Mouse (Mus musculus): ENCODE data around the gene Pde7b. TPM values are rescaled to one million over a fixed set of nuclear protein-coding genes. Genes with fewer than 3 reads are reported as not detected.

The Pde7b gene
- polyA plus RNA-seq, 1 experiment = 17.7 TPM

DNA sequence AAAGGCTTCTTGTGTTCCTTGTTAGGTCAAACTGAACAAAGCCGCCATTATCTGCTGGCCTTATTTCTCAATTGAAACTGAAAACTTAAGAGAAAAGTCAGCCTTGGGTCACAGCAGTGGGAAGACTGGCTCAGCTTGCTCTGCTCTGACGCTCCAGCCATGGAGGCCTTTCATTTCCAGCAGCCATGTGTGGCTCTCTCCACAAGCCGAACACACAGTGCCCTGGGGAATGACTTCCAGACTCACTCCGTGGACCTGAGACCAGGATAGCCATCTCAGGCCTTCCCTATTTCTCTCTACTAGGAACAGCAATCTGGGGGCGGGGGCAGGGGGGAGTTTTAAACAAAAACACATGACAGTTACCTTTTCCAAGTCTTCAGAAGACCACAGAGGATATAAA, 63.2 kb downstream of the Pde7b start:
- no peak overlapping the region for H3K4me3 ChIP-seq (replicated peaks; ENCODE audit: extremely low read depth, low read depth, low read length)
- WGBS = 84% methylated on average over 5 of the region's 5 CpGs
- H3K4me1 ChIP-seq (ENCODE audit: control insufficient read depth, insufficient read depth, low read length) = no peaks in the 10 kb centered on the region
- DNase-seq = no peak
- no peak for TF ChIP-seq CTCF (IDR thresholded peaks at IDR 0.05; ENCODE audit: insufficient read depth, low read length)
- TF ChIP-seq POLR2A (IDR thresholded peaks at IDR 0.05; ENCODE audit: borderline replicate concordance, extremely low read depth, low read depth, low read length) = no peak

GRCm38 (mm10) chr10:20659718-20660117, 65.2 kb downstream of the Pde7b start:
- TF ChIP-seq POLR2A (IDR thresholded peaks at IDR 0.05; ENCODE audit: borderline replicate concordance, extremely low read depth, low read depth, low read length) (no peak), CTCF (IDR thresholded peaks at IDR 0.05; ENCODE audit: insufficient read depth, low read length) (no peak)
- H3K4me1 ChIP-seq (ENCODE audit: control insufficient read depth, insufficient read depth, low read length) = no peaks in the 10 kb centered on the region
- H3K4me3 ChIP-seq (replicated peaks; ENCODE audit: extremely low read depth, low read depth, low read length) = no peak overlapping the region
- no peak for DNase-seq
- WGBS = 77% methylated on average over 4 of the region's 4 CpGs

- 80% methylated on average over 7 of the region's 7 CpGs for whole genome bisulfite sequencing
- TF ChIP-seq POLR2A (IDR thresholded peaks at IDR 0.05; ENCODE audit: borderline replicate concordance, extremely low read depth, low read depth, low read length) (no peak), CTCF (IDR thresholded peaks at IDR 0.05; ENCODE audit: insufficient read depth, low read length) (no peak)
- H3K4me1 ChIP-seq (ENCODE audit: control insufficient read depth, insufficient read depth, low read length) = no peaks in the 10 kb centered on the region
- DNase-seq = no peak
- H3K4me3 ChIP-seq (replicated peaks; ENCODE audit: extremely low read depth, low read depth, low read length) = no peak overlapping the region
Measured at GRCm38 (mm10) chr10:20659268-20659667, 65.6 kb downstream of the Pde7b start.

GRCm38 (mm10) chr10:20658716-20659115, 66.2 kb downstream of the Pde7b start:
- DNase-seq = no peak
- Histone ChIP-seq H3K4me1 (ENCODE audit: control insufficient read depth, insufficient read depth, low read length) (no peaks in the 10 kb centered on the region), H3K4me3 (replicated peaks; ENCODE audit: extremely low read depth, low read depth, low read length) (no peak overlapping the region)
- WGBS = 84% methylated on average over 7 of the region's 7 CpGs
- TF ChIP-seq CTCF (IDR thresholded peaks at IDR 0.05; ENCODE audit: insufficient read depth, low read length) = no peak
- TF ChIP-seq POLR2A (IDR thresholded peaks at IDR 0.05; ENCODE audit: borderline replicate concordance, extremely low read depth, low read depth, low read length) = no peak

- no peaks in the 10 kb centered on the region for H3K4me1 ChIP-seq (ENCODE audit: control insufficient read depth, insufficient read depth, low read length)
- no peak for TF ChIP-seq POLR2A (IDR thresholded peaks at IDR 0.05; ENCODE audit: borderline replicate concordance, extremely low read depth, low read depth, low read length)
- DNase-seq = no peak
- no peak overlapping the region for H3K4me3 ChIP-seq (replicated peaks; ENCODE audit: extremely low read depth, low read depth, low read length)
- WGBS = 62% methylated on average over 12 of the region's 12 CpGs
Measured at GRCm38 (mm10) chr10:20657316-20658081, 67.4 kb downstream of the Pde7b start.

DNA sequence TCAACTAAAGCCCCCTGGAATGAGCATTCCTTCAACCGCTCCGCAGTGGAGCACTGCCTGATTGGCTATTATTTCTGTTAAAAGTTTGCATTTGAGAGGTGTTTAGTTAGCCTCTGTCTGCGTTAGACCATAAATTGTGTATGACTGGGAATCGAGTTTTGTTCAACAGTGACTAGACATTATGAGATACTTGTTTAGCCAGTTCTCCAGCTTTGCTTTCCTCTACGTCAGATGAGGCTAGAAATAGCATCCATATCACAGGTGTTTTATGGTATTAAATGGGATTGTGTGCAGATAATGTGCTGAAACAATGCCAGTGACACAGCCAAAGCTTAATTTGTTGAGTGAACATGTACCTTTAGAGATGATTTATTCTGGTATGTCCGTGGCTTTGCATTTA, 70.3 kb downstream of the Pde7b start:
- DNase-seq = no peak
- WGBS = 81% methylated on average over 6 of the region's 6 CpGs
- Histone ChIP-seq H3K4me1 (ENCODE audit: control insufficient read depth, insufficient read depth, low read length) (no peaks in the 10 kb centered on the region), H3K4me3 (replicated peaks; ENCODE audit: extremely low read depth, low read depth, low read length) (no peak overlapping the region)
- TF ChIP-seq POLR2A (IDR thresholded peaks at IDR 0.05; ENCODE audit: borderline replicate concordance, extremely low read depth, low read depth, low read length) (no peak), CTCF (IDR thresholded peaks at IDR 0.05; ENCODE audit: insufficient read depth, low read length) (no peak)

DNA sequence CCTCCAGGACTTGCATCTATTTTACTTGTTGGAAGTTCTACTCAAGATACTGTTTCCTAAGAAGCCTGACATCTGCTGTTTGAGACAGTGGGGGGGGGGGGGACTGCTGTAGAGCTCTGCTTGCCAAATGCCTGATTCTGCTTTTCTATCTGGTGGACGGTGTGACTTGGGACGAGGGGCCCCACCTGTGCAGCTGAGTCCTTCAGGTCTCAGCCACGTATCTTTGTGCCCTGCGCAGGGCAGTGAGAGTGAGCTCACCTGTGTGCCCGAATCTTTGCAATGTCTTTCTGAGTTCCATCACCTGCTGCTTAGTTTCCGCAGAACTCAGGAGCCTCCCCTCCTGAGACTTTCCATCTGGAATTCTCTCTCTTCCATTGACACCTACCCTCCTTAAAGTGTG, 70.7 kb downstream of the Pde7b start:
- Histone ChIP-seq H3K4me3 (replicated peaks; ENCODE audit: extremely low read depth, low read depth, low read length) (no peak overlapping the region), H3K4me1 (ENCODE audit: control insufficient read depth, insufficient read depth, low read length) (no peaks in the 10 kb centered on the region)
- TF ChIP-seq CTCF (IDR thresholded peaks at IDR 0.05; ENCODE audit: insufficient read depth, low read length) (no peak), POLR2A (IDR thresholded peaks at IDR 0.05; ENCODE audit: borderline replicate concordance, extremely low read depth, low read depth, low read length) (no peak)
- 79% methylated on average over 6 of the region's 6 CpGs for WGBS
- DNase-seq = no peak

- 82% methylated on average over 3 of the region's 3 CpGs for WGBS
- DNase-seq = no peak
- TF ChIP-seq POLR2A (IDR thresholded peaks at IDR 0.05; ENCODE audit: borderline replicate concordance, extremely low read depth, low read depth, low read length) (no peak), CTCF (IDR thresholded peaks at IDR 0.05; ENCODE audit: insufficient read depth, low read length) (no peak)
- H3K4me1 ChIP-seq (ENCODE audit: control insufficient read depth, insufficient read depth, low read length) = no peaks in the 10 kb centered on the region
- H3K4me3 ChIP-seq (replicated peaks; ENCODE audit: extremely low read depth, low read depth, low read length) = no peak overlapping the region
Measured at GRCm38 (mm10) chr10:20653299-20653698, 71.6 kb downstream of the Pde7b start.

DNA sequence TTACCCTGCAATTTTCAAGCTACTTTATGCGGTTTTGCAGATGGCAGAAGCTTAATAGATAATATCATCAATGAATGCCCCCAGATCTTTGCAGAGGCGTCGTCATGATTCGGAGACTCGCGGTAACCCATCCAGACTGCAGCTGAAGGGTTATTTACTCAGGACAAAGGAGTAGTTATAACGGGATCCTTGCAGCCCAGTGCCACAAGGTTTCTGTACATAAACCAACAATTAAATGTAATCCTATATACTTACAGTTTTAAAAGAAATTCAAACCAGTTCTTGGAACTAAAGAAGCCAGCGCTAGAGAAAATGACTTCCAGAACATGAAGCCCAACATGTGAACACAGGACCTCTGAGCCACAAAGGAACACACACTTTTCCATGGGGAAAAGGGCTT, 88.5 kb downstream of the Pde7b start:
- Histone ChIP-seq H3K4me1 (ENCODE audit: control insufficient read depth, insufficient read depth, low read length) (no peaks in the 10 kb centered on the region), H3K4me3 (replicated peaks; ENCODE audit: extremely low read depth, low read depth, low read length) (no peak overlapping the region)
- TF ChIP-seq CTCF (IDR thresholded peaks at IDR 0.05; ENCODE audit: insufficient read depth, low read length) (no peak), POLR2A (IDR thresholded peaks at IDR 0.05; ENCODE audit: borderline replicate concordance, extremely low read depth, low read depth, low read length) (no peak)
- DNase-seq = no peak
- 79% methylated on average over 8 of the region's 8 CpGs for WGBS

GRCm38 (mm10) chr10:20633085-20633415, 91.8 kb downstream of the Pde7b start:
- no peak for DNase-seq
- H3K4me1 ChIP-seq (ENCODE audit: control insufficient read depth, insufficient read depth, low read length) = no peaks in the 10 kb centered on the region
- WGBS = 87% methylated on average over 1 of the region's 1 CpGs
- no peak for TF ChIP-seq CTCF (IDR thresholded peaks at IDR 0.05; ENCODE audit: insufficient read depth, low read length)
- no peak overlapping the region for H3K4me3 ChIP-seq (replicated peaks; ENCODE audit: extremely low read depth, low read depth, low read length)

Measured in lung, adult 2 months (tissue).